Mouse (Mus musculus) testis, adult 2 months (tissue): ENCODE results near the gene Lalba. TPM values are rescaled to one million over a fixed set of nuclear protein-coding genes. Genes with fewer than 3 reads are reported as not detected.
"Not testable (repeated sequence)": the region's sequence is repeated elsewhere in the genome, so short reads cannot be mapped to it uniquely, and the experiment has no call there.

Source experiments
- H3K27ac ChIP-seq: fragments of 200-500 bp; 2 replicates; pipeline ENCODE4 v1.5.1; 2012; ENCODE audit warnings: low read depth, low read length; ENCODE audit not compliant: control insufficient read depth, insufficient read depth
- H3K27me3 ChIP-seq: fragments of 200-500 bp; 2 replicates; pipeline ENCODE4 v1.6.1; 2012; ENCODE audit warnings: mild to moderate bottlenecking, low read length, moderate library complexity; ENCODE audit not compliant: control insufficient read depth, insufficient read depth
- H3K36me3 ChIP-seq: fragments of 200-500 bp; 2 replicates; pipeline ENCODE4 v1.6.1; 2012; ENCODE audit warnings: mild to moderate bottlenecking, low read length; ENCODE audit not compliant: control insufficient read depth, insufficient read depth
- H3K4me1 ChIP-seq: fragments of 200-500 bp; 2 replicates; pipeline ENCODE4 v1.6.1; 2012; ENCODE audit warnings: low read length; ENCODE audit not compliant: control insufficient read depth, insufficient read depth
- H3K4me3 ChIP-seq: fragments of 200-500 bp; 2 replicates; pipeline ENCODE4 v1.5.1; 2012; ENCODE audit warnings: low read depth, mild to moderate bottlenecking, low read length, moderate library complexity, mixed read lengths; ENCODE audit not compliant: control insufficient read depth
- CTCF ChIP-seq: fragments of 200-500 bp; IDR thresholded peaks from 2 replicates; pipeline ENCODE4 v1.5.1; 2012; ENCODE audit warnings: low read depth, mild to moderate bottlenecking, inconsistent platforms, low read length, moderate library complexity; ENCODE audit not compliant: control insufficient read depth, insufficient read depth, insufficient replicate concordance
- POLR2A ChIP-seq: fragments of 200-500 bp; IDR thresholded peaks from 2 replicates; pipeline ENCODE4 v1.6.1; 2012; ENCODE audit warnings: low read depth, mild to moderate bottlenecking, inconsistent platforms, low read length, moderate library complexity; ENCODE audit not compliant: control insufficient read depth
- polyA plus RNA-seq: library from polyadenylated mRNA; depleted of rRNA; stranded (reverse); fragments of >200 nt; gene quantifications from 2 replicates; pipeline ENCODE4 v1.2.3, GENCODE M21; 2012

Gene Lalba
- polyA plus RNA-seq, 1 experiment = not detected

DNA sequence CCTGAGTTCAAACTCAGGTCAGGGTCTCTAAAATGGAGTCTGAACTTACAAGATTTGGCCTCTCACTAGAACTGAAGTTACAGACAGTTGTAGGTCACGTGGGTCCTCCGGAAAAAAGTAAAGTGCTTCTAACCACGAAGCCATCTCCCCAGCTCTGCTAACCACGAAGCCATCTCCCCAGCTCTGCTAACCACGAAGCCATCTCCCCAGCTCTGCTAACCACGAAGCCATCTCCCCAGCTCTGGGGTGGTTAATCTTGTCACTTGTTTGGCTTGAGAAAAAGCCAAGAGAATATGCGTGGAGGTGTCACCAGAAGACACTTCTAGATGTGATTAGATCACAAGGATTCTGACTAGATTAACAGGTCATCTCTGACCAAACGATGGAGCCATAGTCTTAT, 31.6 kb upstream of the Lalba start:
- Histone ChIP-seq H3K36me3 (no peaks in the 10 kb centered on the region), H3K4me3 (no peak overlapping the region), H3K27ac (no peak overlapping the region), H3K4me1 (peaks cover 5% of the 10 kb centered on the region), H3K27me3 (no peaks in the 10 kb centered on the region)
- TF ChIP-seq POLR2A = no peak
- TF ChIP-seq CTCF = no peak

DNA sequence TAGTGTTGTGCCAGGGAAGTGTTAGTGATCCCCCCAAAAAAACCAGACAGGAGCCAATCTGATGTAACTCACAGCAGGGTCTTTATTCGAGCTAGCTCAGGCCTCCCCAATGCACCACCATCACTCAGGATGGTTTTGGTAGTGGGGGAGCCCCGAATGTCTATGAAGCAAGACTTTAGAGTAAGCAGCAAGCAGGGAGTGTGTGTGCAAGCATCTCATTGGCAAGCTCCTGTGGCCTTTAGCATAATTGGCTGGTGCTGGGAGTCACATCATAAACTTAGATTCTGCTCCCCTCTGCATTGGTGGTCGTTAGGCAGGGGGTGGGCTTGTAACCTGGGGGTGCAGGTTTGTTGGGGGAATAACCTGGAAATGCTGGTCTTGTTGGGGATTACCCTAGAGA, 31.2 kb upstream of the Lalba start:
- not testable (repeated sequence) for H3K4me1 ChIP-seq, H3K27ac ChIP-seq, H3K4me3 ChIP-seq, H3K27me3 ChIP-seq, H3K36me3 ChIP-seq

DNA sequence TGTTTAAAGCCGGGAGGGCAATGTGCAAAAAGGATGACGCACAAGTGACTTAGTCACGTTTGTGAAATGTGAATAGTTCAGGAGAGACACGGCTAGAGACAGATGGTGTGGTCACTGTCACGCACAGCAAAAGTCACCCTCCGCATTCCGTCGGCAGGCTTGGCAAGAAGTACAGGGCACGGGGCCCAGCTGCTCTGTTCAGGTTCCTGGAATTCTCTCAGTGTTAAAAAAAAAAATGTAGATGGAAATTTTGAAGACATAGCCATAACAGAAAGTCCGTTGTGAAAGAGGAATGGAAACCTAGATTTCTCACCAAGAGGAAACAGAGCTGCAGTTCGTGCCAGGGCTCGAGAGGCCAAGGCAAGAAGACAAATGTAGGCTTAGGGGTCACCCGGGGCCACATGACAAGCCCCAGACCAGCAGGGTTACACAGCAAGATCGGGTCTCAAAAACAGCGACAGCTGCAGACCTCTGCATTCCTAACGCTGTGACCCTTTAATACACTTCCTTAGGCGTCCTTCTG, 30.3 kb upstream of the Lalba start:
- TF ChIP-seq POLR2A (no peak), CTCF (no peak)
- Histone ChIP-seq H3K4me1 (peaks cover 5% of the 10 kb centered on the region), H3K27ac (no peak overlapping the region), H3K4me3 (no peak overlapping the region), H3K36me3 (no peaks in the 10 kb centered on the region), H3K27me3 (no peaks in the 10 kb centered on the region)

DNA sequence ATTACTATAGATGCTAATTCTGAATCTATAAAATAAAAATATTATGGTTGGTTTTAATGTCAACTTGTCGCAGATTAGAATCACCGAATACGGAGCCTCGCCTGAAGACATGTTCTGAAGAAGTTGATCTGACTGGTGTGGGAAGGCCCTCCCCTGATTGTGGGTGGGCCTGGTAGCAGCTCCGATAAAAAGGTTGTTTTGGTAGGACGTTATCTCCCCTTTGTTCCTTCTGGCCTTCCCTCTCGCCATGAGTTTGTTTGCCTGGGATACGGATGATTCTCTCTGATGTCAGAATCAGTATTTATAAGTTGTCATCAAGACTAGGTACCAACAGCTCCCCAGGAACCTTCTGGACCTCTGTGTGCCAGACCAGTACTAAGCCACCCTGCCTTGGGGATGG, 29.7 kb upstream of the Lalba start:
- Histone ChIP-seq H3K36me3 (no peaks in the 10 kb centered on the region), H3K27ac (no peak overlapping the region; the same call in 1 of the 2 replicates), H3K4me3 (no peak overlapping the region), H3K27me3 (no peaks in the 10 kb centered on the region), H3K4me1 (peaks cover 6% of the 10 kb centered on the region)
- no peak for TF ChIP-seq POLR2A
- TF ChIP-seq CTCF = no peak

DNA sequence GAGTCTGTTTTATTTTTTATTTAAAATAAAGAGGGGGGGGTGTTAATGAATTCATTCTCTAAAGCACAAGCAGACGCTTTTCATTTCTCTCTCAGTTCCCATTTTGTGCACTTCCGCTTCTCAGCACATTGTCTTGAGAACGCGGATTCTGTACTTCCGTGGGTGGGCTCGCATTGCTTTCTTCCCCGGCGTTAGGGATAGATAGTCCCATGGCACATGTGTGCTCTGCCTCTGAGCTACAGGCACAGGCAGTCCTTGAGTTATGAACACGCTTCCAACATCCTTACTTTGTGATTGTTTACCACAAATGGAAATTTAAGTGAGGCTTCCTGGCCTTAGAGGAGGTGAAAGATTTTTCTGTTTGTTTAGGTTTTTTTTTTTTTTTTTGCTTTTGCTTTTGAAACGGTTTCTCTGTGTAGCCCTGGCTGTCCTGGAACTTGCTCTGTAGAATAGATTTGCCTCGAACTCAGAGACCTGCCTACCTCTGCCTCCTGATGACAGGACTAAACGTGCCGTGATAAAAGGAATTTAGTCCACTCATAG, 28.9 kb upstream of the Lalba start:
- Histone ChIP-seq H3K36me3 (no peaks in the 10 kb centered on the region), H3K4me3 (no peak overlapping the region), H3K27ac (no peak overlapping the region), H3K4me1 (peaks cover 6% of the 10 kb centered on the region), H3K27me3 (no peaks in the 10 kb centered on the region)
- TF ChIP-seq POLR2A (no peak), CTCF (no peak)

DNA sequence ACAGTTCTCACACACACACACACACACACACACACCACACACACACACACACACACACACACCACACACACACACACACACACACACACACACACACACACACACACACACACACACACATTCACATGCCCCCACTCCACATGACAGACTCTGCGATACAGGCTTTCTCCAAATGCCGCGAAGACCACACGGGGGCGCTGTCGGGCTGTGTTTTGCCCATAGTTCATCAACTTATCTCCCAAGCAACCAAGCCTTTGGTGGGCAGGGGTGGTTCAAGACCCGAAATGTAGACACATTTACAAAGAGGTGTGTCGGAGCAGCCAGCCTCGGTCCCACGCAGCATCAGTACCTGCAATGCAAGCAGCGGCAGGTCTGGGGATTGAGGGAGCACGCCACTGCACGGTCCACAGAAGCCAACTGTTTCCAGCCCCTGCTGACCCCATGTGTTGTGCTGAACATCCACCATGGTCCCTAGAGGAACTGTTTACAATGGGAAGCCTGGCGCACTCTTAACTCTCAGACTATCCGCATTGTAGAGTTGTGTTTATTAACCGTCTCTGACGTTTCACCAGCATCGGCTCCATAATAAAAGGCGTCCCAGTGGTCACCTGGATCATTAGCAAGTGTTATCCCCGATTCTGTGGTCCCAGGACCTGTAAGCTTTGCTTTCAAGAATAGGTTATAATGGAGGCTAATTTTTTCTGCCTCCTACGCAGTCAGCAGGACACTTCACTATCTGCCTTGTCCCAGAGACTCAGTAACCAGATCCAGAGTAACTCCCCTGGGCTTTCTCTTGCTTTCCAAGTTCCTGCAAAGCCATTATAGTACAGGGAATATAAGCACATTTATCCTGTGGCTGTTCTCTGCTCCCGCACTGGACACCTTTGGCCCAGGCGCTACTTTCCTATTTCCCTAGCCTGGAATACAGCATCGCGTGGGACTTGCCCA, 28.2 kb upstream of the Lalba start:
- Histone ChIP-seq H3K27me3 (no peaks in the 10 kb centered on the region), H3K4me3 (peak overlapping the region; percentile 50), H3K36me3 (no peaks in the 10 kb centered on the region), H3K27ac (no peak overlapping the region), H3K4me1 (peaks cover 6% of the 10 kb centered on the region)
- TF ChIP-seq CTCF (peak; percentile 96), POLR2A (no peak)

DNA sequence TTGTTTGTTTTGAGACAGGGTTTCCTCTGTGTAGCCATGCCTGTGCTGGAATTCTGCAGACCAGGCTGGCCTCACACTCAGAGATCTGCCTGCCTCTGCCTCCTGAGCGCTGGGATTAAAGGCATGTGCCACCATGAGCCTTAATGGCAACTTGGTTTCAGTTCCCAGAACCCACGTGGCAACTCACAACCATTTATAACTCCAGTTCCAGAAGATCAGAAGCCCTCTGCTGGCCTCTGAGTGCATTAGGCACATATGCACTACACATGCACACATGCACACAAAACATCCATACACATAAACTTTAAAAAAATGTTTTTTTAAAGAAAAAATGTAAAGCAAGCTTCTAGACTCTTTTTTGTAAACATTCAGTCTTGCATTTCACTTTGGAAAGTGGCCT, 26.9 kb upstream of the Lalba start:
- no peak overlapping the region for H3K4me3 ChIP-seq
- TF ChIP-seq CTCF (no peak), POLR2A (no peak)
- no peaks in the 10 kb centered on the region for H3K27me3 ChIP-seq
- H3K4me1 ChIP-seq = peaks cover 8% of the 10 kb centered on the region
- H3K36me3 ChIP-seq = no peaks in the 10 kb centered on the region
- H3K27ac ChIP-seq = no peak overlapping the region
